In genomic region chr2:11287834-11288530, GRCm38 (mm10) we compare ENCODE assay signal across 7 mouse cellular contexts.
DNase-seq lines count a peak whose midpoint lies in the region; ATAC-seq and TF ChIP-seq lines count a peak whose summit lies in the region.

No protein-coding gene starts in this region.

- no peaks in the 10 kb centered on the region for H3K4me1 ChIP-seq in embryonic facial prominence, embryonic 13.5 days
- H3K4me1 ChIP-seq in forebrain, embryonic 16.5 days (replicated peaks; ENCODE audit: control insufficient read depth, insufficient read depth, low read length) = peaks cover 3% of the 10 kb centered on the region; the same call in 1 of the 2 replicates
- H3K4me1 ChIP-seq in midbrain, embryonic 16.5 days (ENCODE audit: control insufficient read depth, insufficient read depth, low read length) = no peaks in the 10 kb centered on the region

- DNase-seq in left cerebral cortex, adult 2 months (ENCODE audit: extremely low spot score in 1 of 2, low spot score in 2 of 2) = no peak
- no peak for DNase-seq in left cerebral cortex, postnatal 14 days (ENCODE audit: low spot score in 2 of 2)
- no peak for DNase-seq in layer of hippocampus, postnatal 10 days (ENCODE audit: low spot score in 2 of 2)
- no peak for DNase-seq in adrenal gland, adult (ENCODE audit: inconsistent age in 2 of 2, low spot score in 1 of 2)

- no peaks in the 10 kb centered on the region for H3K9me3 ChIP-seq in embryonic facial prominence, embryonic 13.5 days
- no peaks in the 10 kb centered on the region for H3K9me3 ChIP-seq in forebrain, embryonic 16.5 days (ENCODE audit: control insufficient read depth, low read length)
- H3K9me3 ChIP-seq in midbrain, embryonic 16.5 days (replicated peaks; ENCODE audit: control insufficient read depth, low read length, poor library complexity, severe bottlenecking) = no peaks in the 10 kb centered on the region

- H3K4me3 ChIP-seq in left cerebral cortex, adult 2 months = peak overlapping the region; percentile 30
- peak overlapping the region; percentile 15; the same call in 1 of the 2 replicates for H3K4me3 ChIP-seq in embryonic facial prominence, embryonic 13.5 days
- H3K4me3 ChIP-seq in forebrain, embryonic 16.5 days (replicated peaks; ENCODE audit: low read length) = no peak overlapping the region
- H3K4me3 ChIP-seq in midbrain, embryonic 16.5 days (ENCODE audit: low read depth, low read length) = no peak overlapping the region

- H3K27me3 ChIP-seq in embryonic facial prominence, embryonic 13.5 days = no peaks in the 10 kb centered on the region
- H3K27me3 ChIP-seq in forebrain, embryonic 16.5 days (replicated peaks; ENCODE audit: control insufficient read depth, insufficient read depth, low read length) = no peaks in the 10 kb centered on the region
- no peaks in the 10 kb centered on the region for H3K27me3 ChIP-seq in midbrain, embryonic 16.5 days (ENCODE audit: control insufficient read depth, insufficient read depth, low read depth, low read length)

- H3K27ac ChIP-seq in left cerebral cortex, adult 2 months = no peak overlapping the region
- no peak overlapping the region for H3K27ac ChIP-seq in embryonic facial prominence, embryonic 13.5 days
- H3K27ac ChIP-seq in forebrain, embryonic 16.5 days (ENCODE audit: low read length) = no peak overlapping the region
- H3K27ac ChIP-seq in midbrain, embryonic 16.5 days (ENCODE audit: low read length) = no peak overlapping the region

- H3K36me3 ChIP-seq in embryonic facial prominence, embryonic 13.5 days = no peaks in the 10 kb centered on the region
- H3K36me3 ChIP-seq in forebrain, embryonic 16.5 days (ENCODE audit: control insufficient read depth, insufficient read depth) = no peaks in the 10 kb centered on the region
- no peaks in the 10 kb centered on the region for H3K36me3 ChIP-seq in midbrain, embryonic 16.5 days (ENCODE audit: control insufficient read depth, insufficient read depth, low read length)

- no peak for TF ChIP-seq CTCF in left cerebral cortex, adult 2 months (IDR thresholded peaks at IDR 0.05)

- H3K4me2 ChIP-seq in embryonic facial prominence, embryonic 13.5 days = peak overlapping the region; percentile 47
- peak overlapping the region; percentile 28; the same call in 1 of the 2 replicates for H3K4me2 ChIP-seq in forebrain, embryonic 16.5 days (ENCODE audit: low read length)
- H3K4me2 ChIP-seq in midbrain, embryonic 16.5 days (ENCODE audit: low read length) = peak overlapping the region; percentile 27

- WGBS in embryonic facial prominence, embryonic 13.5 days = 68% methylated on average over 18 of the region's 18 CpGs
- WGBS in forebrain, embryonic 16.5 days = 62% methylated on average over 18 of the region's 18 CpGs
- 65% methylated on average over 18 of the region's 18 CpGs for WGBS in midbrain, embryonic 16.5 days

- ATAC-seq in embryonic facial prominence, embryonic 13.5 days (ENCODE audit: insufficient number of reproducible peaks, insufficient read depth, low FRiP score, low TSS enrichment, low read depth) = no peak
- ATAC-seq in forebrain, embryonic 16.5 days = peak; percentile 82
- peak; percentile 82 for ATAC-seq in midbrain, embryonic 16.5 days

- intact Hi-C loops in left cerebral cortex, adult 2 months (cut with DNase I) = loop anchor here (1.0 kb wide), 1 partner anchor 175 kb away; no protein-coding TSS in a partner anchor
- intact Hi-C loops in left cerebral cortex, postnatal 14 days (cut with DNase I) = loop anchor here (5.0 kb wide), 1 partner anchor 176 kb away; no protein-coding TSS in a partner anchor

- no peak overlapping the region for H3K9ac ChIP-seq in embryonic facial prominence, embryonic 13.5 days
- no peak overlapping the region for H3K9ac ChIP-seq in forebrain, embryonic 16.5 days (replicated peaks; ENCODE audit: low read depth, low read length)
- H3K9ac ChIP-seq in midbrain, embryonic 16.5 days (ENCODE audit: low read depth, low read length) = 0 out of 2 replicates have a peak overlapping the region, but pooled peaks have one; percentile 30

Comparison
In these comparisons a context has a peak if more than half of its experiments do, and no peak if none do; other contexts are left out.
1. H3K4me3 ChIP-seq: peak in left cerebral cortex, adult 2 months (single experiment) and embryonic facial prominence, embryonic 13.5 days (single experiment); none in forebrain, embryonic 16.5 days (single experiment) and midbrain, embryonic 16.5 days (single experiment).
2. Peak in every context shown above with its lines, with median percentiles within 50 percentile points of each other: H3K4me2 ChIP-seq.